Mouse (Mus musculus) intestine, embryonic 15.5 days (tissue): ENCODE measurements at regions not wholly inside any gene's neighbourhood (a gene's known extent, or its start where the extent isn't known, plus 50 kb on each side); places are given as distances from the start of the nearest gene placed in this dataset.
A peak's percentile ranks its signal among the peaks of the same experiment; 100 is the strongest.

ENCODE experiments used
- ATAC-seq: fragments of 200-750 bp; cut with Nextera tagmentation; 2 replicates; pipeline ENCODE4 v1.8.0; 2017; ENCODE audit warnings: moderate TSS enrichment, moderate library complexity
- H3K27ac ChIP-seq: fragments of 300-500 bp; sonication (generic); 2 replicates; pipeline ENCODE4 v1.5.1; 2015; ENCODE audit warnings: mild to moderate bottlenecking, inconsistent platforms
- H3K27me3 ChIP-seq: fragments of 300-500 bp; sonication (generic); replicated peaks from 2 replicates; pipeline ENCODE4 v1.6.1; 2015; ENCODE audit warnings: inconsistent platforms
- H3K36me3 ChIP-seq: fragments of 300-500 bp; sonication (generic); 2 replicates; pipeline ENCODE4 v1.6.1; 2015; ENCODE audit warnings: inconsistent platforms
- H3K4me1 ChIP-seq: fragments of 300-500 bp; sonication (generic); replicated peaks from 2 replicates; pipeline ENCODE4 v1.6.1; 2015; ENCODE audit warnings: inconsistent platforms
- H3K4me2 ChIP-seq: fragments of 300-500 bp; sonication (generic); replicated peaks from 2 replicates; pipeline ENCODE4 v1.6.1; 2015; ENCODE audit warnings: mild to moderate bottlenecking, inconsistent platforms
- H3K4me3 ChIP-seq: fragments of 300-500 bp; sonication (generic); replicated peaks from 2 replicates; pipeline ENCODE4 v1.5.1; 2015; ENCODE audit warnings: inconsistent platforms
- H3K9ac ChIP-seq: fragments of 300-500 bp; sonication (generic); 2 replicates; pipeline ENCODE4 v1.6.1; 2015; ENCODE audit warnings: inconsistent platforms
- H3K9me3 ChIP-seq: fragments of 300-500 bp; sonication (generic); 2 replicates; pipeline ENCODE4 v1.6.1; 2016; ENCODE audit warnings: inconsistent platforms
- WGBS: fragments of 180-500 bp; shearing (Covaris S2); methylation state at CpG from one replicate; pipeline ENCODE4 v1.1.7; 2015; 5-methylcytosine and 5-hydroxymethylcytosine counted together

DNA sequence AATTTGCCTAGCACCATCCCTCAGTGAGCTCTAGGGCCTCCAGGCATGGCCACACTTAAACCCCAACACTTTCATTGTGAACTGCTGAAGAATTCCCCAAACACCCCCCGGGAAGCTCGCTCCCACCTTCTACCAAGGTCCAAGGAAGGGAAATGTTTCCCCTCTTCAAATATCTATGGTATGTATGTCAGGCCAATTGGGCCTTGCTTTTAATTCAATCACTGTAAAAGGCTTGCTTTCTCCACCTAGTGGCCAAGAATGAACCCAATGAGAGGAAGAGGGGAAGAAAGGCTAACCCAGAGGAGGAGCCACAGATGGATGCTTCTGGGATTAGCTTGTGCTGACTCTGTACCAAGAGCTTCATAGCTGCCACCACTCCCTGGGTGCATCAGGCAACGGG, 336.3 kb upstream of the Tgfbr2 start:
- no peak overlapping the region for H3K9ac ChIP-seq
- no peak overlapping the region for H3K4me2 ChIP-seq
- H3K4me3 ChIP-seq, result no peak overlapping the region
- WGBS, result 58% methylated on average over 3 of the region's 3 CpGs
- ATAC-seq, result no peak
- no peaks in the 10 kb centered on the region for H3K36me3 ChIP-seq
- H3K27me3 ChIP-seq, result no peaks in the 10 kb centered on the region
- no peaks in the 10 kb centered on the region for H3K4me1 ChIP-seq
- no peak overlapping the region for H3K27ac ChIP-seq
- H3K9me3 ChIP-seq, result no peaks in the 10 kb centered on the region

GRCm38 (mm10) chr9:116507756-116508155, 332.6 kb upstream of the Tgfbr2 start:
- H3K4me3 ChIP-seq, result no peak overlapping the region
- H3K36me3 ChIP-seq, result no peaks in the 10 kb centered on the region
- no peak overlapping the region for H3K27ac ChIP-seq
- no peaks in the 10 kb centered on the region for H3K27me3 ChIP-seq
- 87% methylated on average over 5 of the region's 5 CpGs for WGBS
- no peaks in the 10 kb centered on the region for H3K4me1 ChIP-seq
- H3K9me3 ChIP-seq, result no peaks in the 10 kb centered on the region
- no peak overlapping the region for H3K9ac ChIP-seq
- no peak overlapping the region for H3K4me2 ChIP-seq
- ATAC-seq, result no peak

DNA sequence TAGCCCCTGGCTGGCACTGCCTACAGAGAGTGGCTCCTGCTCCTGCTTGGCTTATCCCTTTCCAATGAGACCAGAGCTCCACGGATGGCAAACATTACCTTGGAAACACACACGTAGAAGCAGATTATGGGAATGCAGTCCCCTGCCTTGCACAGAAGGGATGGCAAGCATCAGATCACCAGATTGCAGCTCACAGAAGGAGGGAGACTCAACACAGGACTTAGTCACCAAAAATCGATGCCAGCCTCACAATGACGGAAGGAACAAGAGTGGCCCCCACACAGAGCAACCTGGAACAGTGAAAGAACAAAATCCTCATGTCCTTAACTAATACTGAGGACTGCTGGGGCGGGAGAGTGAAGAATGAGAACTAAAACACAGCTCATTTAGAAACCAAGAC, 327.7 kb upstream of the Tgfbr2 start:
- H3K4me2 ChIP-seq, result no peak overlapping the region
- no peak overlapping the region for H3K4me3 ChIP-seq
- no peaks in the 10 kb centered on the region for H3K9me3 ChIP-seq
- 66% methylated on average over 5 of the region's 5 CpGs for WGBS
- H3K27ac ChIP-seq, result no peak overlapping the region
- H3K27me3 ChIP-seq, result no peaks in the 10 kb centered on the region
- H3K4me1 ChIP-seq, result no peaks in the 10 kb centered on the region
- no peak for ATAC-seq
- no peaks in the 10 kb centered on the region for H3K36me3 ChIP-seq
- no peak overlapping the region for H3K9ac ChIP-seq

DNA sequence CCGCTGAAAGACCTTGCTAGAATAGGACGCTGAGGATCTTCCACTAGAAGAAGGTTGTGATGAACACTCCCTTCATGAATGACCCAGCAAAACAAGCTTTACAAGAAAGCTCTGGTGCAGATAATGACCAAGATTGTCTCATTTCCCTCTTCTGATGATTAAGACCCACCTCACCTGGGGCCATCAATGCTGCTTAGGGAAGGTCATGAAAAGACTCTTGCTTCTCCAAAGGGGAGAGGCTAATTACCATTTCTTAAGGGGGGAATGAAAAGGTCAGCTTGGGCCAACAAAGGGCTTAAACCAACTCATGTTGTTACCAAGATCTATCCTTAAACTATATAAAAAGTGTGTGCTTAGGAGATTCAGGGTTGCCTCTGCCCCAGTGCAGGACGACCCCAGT, 325.8 kb upstream of the Tgfbr2 start:
- Histone ChIP-seq H3K27me3 (no peaks in the 10 kb centered on the region), H3K36me3 (no peaks in the 10 kb centered on the region)
- no peak for ATAC-seq

GRCm38 (mm10) chr9:116491227-116491626, 316.1 kb upstream of the Tgfbr2 start:
- 93% methylated on average over 2 of the region's 2 CpGs for WGBS
- no peak for ATAC-seq
- H3K27ac ChIP-seq, result no peak overlapping the region
- no peaks in the 10 kb centered on the region for H3K4me1 ChIP-seq
- H3K36me3 ChIP-seq, result no peaks in the 10 kb centered on the region
- no peaks in the 10 kb centered on the region for H3K27me3 ChIP-seq
- H3K9ac ChIP-seq, result no peak overlapping the region
- no peak overlapping the region for H3K4me2 ChIP-seq
- no peaks in the 10 kb centered on the region for H3K9me3 ChIP-seq
- no peak overlapping the region for H3K4me3 ChIP-seq

More for the DNA sequence above, 325.8 kb upstream of the Tgfbr2 start:
- H3K4me3 ChIP-seq, result no peak overlapping the region
- H3K4me2 ChIP-seq, result no peak overlapping the region
- H3K4me1 ChIP-seq, result no peaks in the 10 kb centered on the region
- no peak overlapping the region for H3K27ac ChIP-seq
- H3K9me3 ChIP-seq, result no peaks in the 10 kb centered on the region
- 89% methylated on average over 3 of the region's 3 CpGs for WGBS
- H3K9ac ChIP-seq, result no peak overlapping the region

DNA sequence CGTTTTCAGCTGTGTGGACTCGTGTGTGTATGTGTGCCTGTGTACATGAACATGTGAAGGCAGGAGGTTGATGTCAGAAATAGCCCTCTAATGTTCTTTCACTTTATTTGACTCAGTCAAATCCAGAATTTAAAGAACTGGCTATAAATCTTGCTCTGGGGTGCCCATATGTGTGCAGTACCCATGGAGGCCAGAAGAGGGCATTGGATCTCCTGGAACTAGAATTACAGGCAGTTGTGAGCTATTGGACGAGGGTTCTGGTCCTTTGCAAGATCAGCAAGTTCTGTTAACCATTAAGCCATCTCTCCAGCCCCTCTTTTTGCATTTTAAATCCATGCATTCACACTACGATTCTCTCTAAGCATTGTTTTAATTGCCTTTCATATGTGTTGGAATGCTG, 314.6 kb upstream of the Tgfbr2 start:
- WGBS, result 72% methylated on average over 4 of the region's 4 CpGs
- H3K4me3 ChIP-seq, result no peak overlapping the region
- H3K4me1 ChIP-seq, result no peaks in the 10 kb centered on the region
- H3K9ac ChIP-seq, result no peak overlapping the region
- H3K4me2 ChIP-seq, result no peak overlapping the region
- no peak overlapping the region for H3K27ac ChIP-seq
- ATAC-seq, result no peak
- no peaks in the 10 kb centered on the region for H3K36me3 ChIP-seq
- H3K27me3 ChIP-seq, result no peaks in the 10 kb centered on the region
- no peaks in the 10 kb centered on the region for H3K9me3 ChIP-seq

DNA sequence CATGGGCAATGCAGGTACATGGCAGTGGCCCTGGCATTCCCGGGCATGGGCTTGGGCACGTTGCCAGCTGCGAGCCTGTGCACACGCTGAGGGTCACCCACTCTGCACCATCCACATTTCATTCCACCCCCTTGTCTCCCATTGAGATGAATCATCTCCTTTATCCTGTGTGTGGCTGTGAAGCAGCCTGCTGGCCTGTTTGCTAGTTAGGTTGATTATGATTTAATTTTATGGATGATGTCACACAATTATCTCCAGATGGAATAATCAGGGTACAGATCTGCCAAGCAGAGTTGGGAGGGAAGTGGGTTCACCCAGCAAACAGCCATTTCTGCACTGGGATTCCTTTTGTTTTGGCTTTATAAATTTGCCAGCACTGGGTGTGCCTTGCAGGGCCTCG, 314.1 kb upstream of the Tgfbr2 start:
- H3K9ac ChIP-seq, result no peak overlapping the region
- ATAC-seq, result peak; percentile 45; the same call in 1 of the 2 replicates
- no peaks in the 10 kb centered on the region for H3K4me1 ChIP-seq
- WGBS, result 76% methylated on average over 5 of the region's 5 CpGs
- H3K4me2 ChIP-seq, result no peak overlapping the region
- H3K9me3 ChIP-seq, result no peaks in the 10 kb centered on the region
- H3K4me3 ChIP-seq, result no peak overlapping the region
- no peak overlapping the region for H3K27ac ChIP-seq
- H3K36me3 ChIP-seq, result no peaks in the 10 kb centered on the region
- H3K27me3 ChIP-seq, result no peaks in the 10 kb centered on the region

- WGBS, result 67% methylated on average over 3 of the region's 3 CpGs
- no peaks in the 10 kb centered on the region for H3K4me1 ChIP-seq
- no peak for ATAC-seq
- no peaks in the 10 kb centered on the region for H3K36me3 ChIP-seq
- H3K9me3 ChIP-seq, result no peaks in the 10 kb centered on the region
- H3K27ac ChIP-seq, result no peak overlapping the region
- H3K9ac ChIP-seq, result no peak overlapping the region
- H3K4me3 ChIP-seq, result no peak overlapping the region
- H3K4me2 ChIP-seq, result no peak overlapping the region
- H3K27me3 ChIP-seq, result no peaks in the 10 kb centered on the region
These were observed 302.1 kb upstream of the Tgfbr2 start for GRCm38 (mm10) chr9:116477309-116477708.

DNA sequence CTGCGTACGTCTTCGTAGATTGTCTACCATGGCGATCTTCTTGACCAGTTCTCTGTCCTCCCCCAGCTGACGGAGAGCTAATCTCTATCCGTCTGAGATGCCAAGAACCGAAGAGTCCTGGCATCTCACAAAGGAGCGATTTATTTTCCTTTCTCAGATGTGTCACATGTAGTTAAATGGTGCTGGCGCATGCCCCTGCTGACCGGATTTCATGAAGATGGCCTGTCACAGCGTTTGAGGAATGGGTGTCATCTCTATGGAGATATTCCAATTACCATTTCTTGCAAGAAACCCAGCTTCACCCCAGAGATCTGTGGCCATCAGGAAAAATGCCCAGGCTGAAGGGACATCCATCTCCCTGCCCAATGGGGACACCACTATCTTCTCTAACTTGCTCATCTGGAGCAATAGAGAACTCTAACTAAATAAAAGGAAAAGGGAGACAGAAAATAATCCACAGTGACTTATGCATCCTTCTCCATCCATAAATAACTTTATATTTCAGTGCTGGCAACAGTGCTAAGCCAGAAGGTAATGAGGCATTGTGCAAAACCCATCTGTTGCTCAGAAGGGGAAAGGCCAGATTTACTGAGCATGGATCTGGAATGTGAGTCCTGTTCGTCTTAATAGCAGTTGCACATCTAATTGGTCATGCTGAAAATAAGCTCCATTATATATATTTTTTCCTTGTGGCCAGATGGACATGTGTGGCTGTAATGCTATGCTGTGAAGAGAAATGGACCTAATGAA, 300.2 kb upstream of the Tgfbr2 start:
- no peak overlapping the region for H3K4me2 ChIP-seq
- H3K27me3 ChIP-seq, result no peaks in the 10 kb centered on the region
- H3K9ac ChIP-seq, result no peak overlapping the region
- H3K4me3 ChIP-seq, result no peak overlapping the region
- H3K9me3 ChIP-seq, result no peaks in the 10 kb centered on the region
- no peak overlapping the region for H3K27ac ChIP-seq
- H3K36me3 ChIP-seq, result no peaks in the 10 kb centered on the region
- 81% methylated on average over 12 of the region's 12 CpGs for WGBS
- no peak for ATAC-seq
- no peaks in the 10 kb centered on the region for H3K4me1 ChIP-seq

DNA sequence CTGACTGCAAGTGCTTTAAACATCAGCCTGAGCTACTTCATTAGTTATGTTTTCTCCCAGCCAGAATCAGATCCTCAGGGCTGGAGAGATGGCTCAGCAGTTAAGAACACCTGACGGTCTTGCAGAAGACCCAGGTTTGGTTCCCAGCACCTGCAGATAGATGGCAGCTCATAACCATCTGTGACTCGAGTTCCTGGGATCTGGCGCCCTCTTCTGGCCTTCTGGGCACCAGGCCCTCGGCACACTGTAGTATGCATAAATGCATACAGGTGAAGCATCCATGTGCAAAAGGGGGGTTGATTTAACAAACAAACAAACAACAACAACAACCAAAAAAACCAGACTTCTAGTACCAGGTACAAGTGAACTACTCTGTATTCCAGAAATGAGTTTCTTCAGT, 297.7 kb upstream of the Tgfbr2 start:
- Histone ChIP-seq H3K9me3 (no peaks in the 10 kb centered on the region), H3K27me3 (no peaks in the 10 kb centered on the region), H3K36me3 (no peaks in the 10 kb centered on the region), H3K4me1 (no peaks in the 10 kb centered on the region), H3K4me3 (no peak overlapping the region), H3K4me2 (no peak overlapping the region), H3K27ac (no peak overlapping the region), H3K9ac (no peak overlapping the region)
- ATAC-seq, result no peak
- 81% methylated on average over 4 of the region's 4 CpGs for WGBS

- ATAC-seq, result no peak
- Histone ChIP-seq H3K9ac (no peak overlapping the region), H3K4me2 (no peak overlapping the region), H3K36me3 (no peaks in the 10 kb centered on the region), H3K4me3 (no peak overlapping the region), H3K9me3 (no peaks in the 10 kb centered on the region), H3K27ac (no peak overlapping the region), H3K4me1 (no peaks in the 10 kb centered on the region), H3K27me3 (no peaks in the 10 kb centered on the region)
- 55% methylated on average over 10 of the region's 10 CpGs for WGBS
These were observed 293.6 kb upstream of the Tgfbr2 start for GRCm38 (mm10) chr9:116468569-116469250.

DNA sequence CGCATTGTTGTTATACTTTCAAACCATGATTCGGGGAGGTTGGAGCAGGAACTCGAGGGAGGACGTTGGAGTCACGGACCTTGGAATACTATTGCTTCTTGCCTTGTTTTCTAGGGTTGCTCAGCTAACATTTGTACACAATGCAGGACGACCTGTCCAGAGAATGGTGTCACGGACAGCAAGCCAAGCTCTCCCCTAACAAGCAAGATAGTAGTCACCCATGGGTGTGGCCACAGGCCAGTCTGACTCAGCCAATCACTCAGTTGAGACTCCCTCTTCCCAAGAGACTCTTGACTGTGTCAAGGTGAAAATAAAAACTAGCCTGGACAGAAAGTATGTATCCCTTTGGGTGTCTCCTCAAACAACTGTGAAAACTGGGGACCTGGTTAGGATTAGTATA, 291.2 kb upstream of the Tgfbr2 start:
- no peaks in the 10 kb centered on the region for H3K9me3 ChIP-seq
- no peak overlapping the region for H3K4me2 ChIP-seq
- H3K27ac ChIP-seq, result no peak overlapping the region
- no peaks in the 10 kb centered on the region for H3K27me3 ChIP-seq
- no peak overlapping the region for H3K9ac ChIP-seq
- ATAC-seq, result no peak
- H3K4me1 ChIP-seq, result no peaks in the 10 kb centered on the region
- WGBS, result 88% methylated on average over 7 of the region's 7 CpGs
- H3K4me3 ChIP-seq, result no peak overlapping the region
- H3K36me3 ChIP-seq, result no peaks in the 10 kb centered on the region

DNA sequence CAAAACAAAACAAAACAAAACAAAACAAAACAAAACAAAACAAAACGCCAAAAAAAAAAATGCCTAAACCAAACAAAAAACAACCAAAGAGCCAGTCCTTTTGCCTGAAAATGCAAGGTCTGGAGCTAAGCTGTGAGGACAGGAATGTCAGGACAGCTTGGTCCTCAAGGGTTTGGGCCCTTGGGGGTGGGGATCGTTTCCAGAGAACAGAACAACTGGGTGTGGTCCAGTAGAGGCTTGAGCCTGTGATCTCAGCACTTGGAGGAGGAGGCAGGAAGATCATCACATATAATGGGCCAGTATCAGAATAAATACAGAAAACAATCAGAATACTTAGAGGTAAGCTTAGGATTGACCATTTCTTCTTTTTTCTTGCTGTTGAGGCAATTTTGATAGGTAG, 289.5 kb upstream of the Tgfbr2 start:
- no peak for ATAC-seq

More for the DNA sequence above, 289.5 kb upstream of the Tgfbr2 start:
- Histone ChIP-seq H3K4me1 (no peaks in the 10 kb centered on the region), H3K36me3 (no peaks in the 10 kb centered on the region), H3K9me3 (no peaks in the 10 kb centered on the region), H3K4me2 (no peak overlapping the region), H3K27ac (no peak overlapping the region), H3K4me3 (no peak overlapping the region), H3K9ac (no peak overlapping the region), H3K27me3 (no peaks in the 10 kb centered on the region)
- 62% methylated on average over 2 of the region's 2 CpGs for WGBS
